In genomic region chr6:135138746-135139145, GRCm38 (mm10) we compare ENCODE assay signal across 14 mouse cellular contexts. TPM values are rescaled to one million over a fixed set of nuclear protein-coding genes. Genes with fewer than 3 reads are reported as not detected.
DNase-seq lines count a peak whose midpoint lies in the region; ATAC-seq and TF ChIP-seq lines count a peak whose summit lies in the region.
"Had no signal": no experiment of that assay in that cellular context is flagged by ENCODE, and none has a peak within 500 bp of the region (broad histone marks: within the 10 kb centered on the region; RNA-seq: fewer than 3 reads in every experiment).

No protein-coding gene starts in this region.

- peak; percentile 36 for DNase-seq in gastrocnemius, adult 2 months
- DNase-seq in gastrocnemius, postnatal 36 days, result no peak
- DNase-seq in kidney, adult 9 months, result no peak
- peak; percentile 75 for DNase-seq in NIH3T3 (ENCODE audit: low read depth)
- DNase-seq in fibroblast of lung, adult 2 months (ENCODE audit: low read depth), result peak; percentile 60
- no peak for DNase-seq in Muller cell, postnatal 12 days (ENCODE audit: inconsistent ontology term)
- no peak for DNase-seq in left cerebral cortex, postnatal 14 days (ENCODE audit: low spot score in 2 of 2)
- DNase-seq: forebrain, postnatal 0 days; lung, adult 2 months; retina, postnatal 1 day had no signal

- H3K4me3 ChIP-seq in gastrocnemius, adult 2 months, result peak overlapping the region; percentile 3; the same call in 1 of the 2 replicates
- H3K4me3 ChIP-seq in kidney, embryonic 16.5 days (ENCODE audit: low read length), result no peak overlapping the region
- H3K4me3 ChIP-seq: embryonic facial prominence, embryonic 15.5 days had no signal

- H3K9me3 ChIP-seq in kidney, embryonic 16.5 days (ENCODE audit: low read length), result no peaks in the 10 kb centered on the region
- H3K9me3 ChIP-seq: embryonic facial prominence, embryonic 15.5 days had no signal

- no peak for ATAC-seq in kidney, embryonic 16.5 days (ENCODE audit: low FRiP score, low TSS enrichment)
- ATAC-seq: forebrain, postnatal 0 days had no signal

- peak overlapping the region; percentile 57 for H3K27ac ChIP-seq in gastrocnemius, adult 2 months
- H3K27ac ChIP-seq in kidney, embryonic 16.5 days (ENCODE audit: low read length), result no peak overlapping the region
- H3K27ac ChIP-seq: embryonic facial prominence, embryonic 15.5 days had no signal

- H3K9ac ChIP-seq in kidney, embryonic 16.5 days (replicated peaks; ENCODE audit: low read length), result no peak overlapping the region
- H3K9ac ChIP-seq: embryonic facial prominence, embryonic 15.5 days; forebrain, postnatal 0 days had no signal

- WGBS in kidney, embryonic 16.5 days, result 19% methylated on average over 14 of the region's 14 CpGs

- no peaks in the 10 kb centered on the region for H3K36me3 ChIP-seq in kidney, embryonic 16.5 days (ENCODE audit: insufficient read depth, low read length)
- H3K36me3 ChIP-seq: embryonic facial prominence, embryonic 15.5 days had no signal

- intact Hi-C loops in gastrocnemius, adult 2 months (cut with DNase I), result no loop called here
- intact Hi-C loops in gastrocnemius, postnatal 36 days (cut with DNase I), result no loop called here
- intact Hi-C loops in left cerebral cortex, postnatal 14 days (cut with DNase I), result no loop called here

- peak overlapping the region; percentile 17 for H3K4me2 ChIP-seq in kidney, embryonic 16.5 days (replicated peaks; ENCODE audit: low read depth, low read length)
- H3K4me2 ChIP-seq: embryonic facial prominence, embryonic 15.5 days had no signal

- H3K4me1 ChIP-seq in kidney, embryonic 16.5 days (ENCODE audit: insufficient read depth, low read length), result peaks cover 33% of the 10 kb centered on the region

- TF ChIP-seq CTCF in gastrocnemius, adult 2 months (IDR thresholded peaks at IDR 0.05), result no peak

- H3K27me3 ChIP-seq in kidney, embryonic 16.5 days (ENCODE audit: insufficient read depth, low read length), result no peaks in the 10 kb centered on the region
- H3K27me3 ChIP-seq: embryonic facial prominence, embryonic 15.5 days had no signal

RNA-seq across cellular contexts. Expression of gene Gprc5d, which starts 20.7 kb away (rescaled TPM):
- not detected for total RNA-seq in gastrocnemius, adult 2 months (2021)
- not detected for total RNA-seq in gastrocnemius, postnatal 36 days (2021)
- polyA plus RNA-seq in kidney, embryonic 16.5 days (2015; fragmentation: Nextera tagmentation; extraction: Ambion mirVana), result not detected in 2 replicates
- not detected for total RNA-seq in left cerebral cortex, postnatal 14 days (2021)
- total RNA-seq: forebrain, postnatal 0 days; heart, adult 8-10 months had no signal
- polyA plus RNA-seq: limb, embryonic 11.5 days had no signal

RNA-seq across cellular contexts. Expression of gene Fam234b, which starts 59.0 kb away (rescaled TPM):
- 1 to 10 TPM; 2.7 to 3.8 TPM for total RNA-seq in gastrocnemius, adult 2 months (2021)
- 1 to 10 TPM; 2.4 to 4.3 TPM for total RNA-seq in gastrocnemius, postnatal 36 days (2021)
- polyA plus RNA-seq in kidney, embryonic 16.5 days (2015; fragmentation: Nextera tagmentation; extraction: Ambion mirVana), result 41.1 and 42.9 TPM in 2 replicates
- 100 to 1,000 TPM; 118 to 124 TPM for total RNA-seq in left cerebral cortex, postnatal 14 days (2021)

RNA-seq across cellular contexts. Expression of gene Hebp1, which starts 59.1 kb away (rescaled TPM):
- total RNA-seq in gastrocnemius, adult 2 months (2021), result 10 to 100 TPM in 1 of 2 experiments, 1 to 10 TPM in 1; 3.8 to 10.3 TPM
- total RNA-seq in gastrocnemius, postnatal 36 days (2021), result 1 to 10 TPM; 6.8 to 6.9 TPM
- 34.6 and 41.5 TPM in 2 replicates for polyA plus RNA-seq in kidney, embryonic 16.5 days (2015; fragmentation: Nextera tagmentation; extraction: Ambion mirVana)
- 10 to 100 TPM; 38.5 to 41.6 TPM for total RNA-seq in left cerebral cortex, postnatal 14 days (2021)

Comparison
In these comparisons a context has a peak if more than half of its experiments do, and no peak if none do; other contexts are left out.
1. DNase-seq: peak in gastrocnemius, adult 2 months (single experiment), NIH3T3 (single experiment) and fibroblast of lung, adult 2 months (single experiment); none in gastrocnemius, postnatal 36 days (0 of 2), kidney, adult 9 months (single experiment), Muller cell, postnatal 12 days (single experiment) and left cerebral cortex, postnatal 14 days (0 of 2).
2. RNA of gene Fam234b, which starts 59.0 kb away (total RNA-seq): 118 to 124 TPM in left cerebral cortex, postnatal 14 days; 2.4 to 4.3 TPM in gastrocnemius, postnatal 36 days and 2.7 to 3.8 TPM in gastrocnemius, adult 2 months; every median in the first group is over 10 times any median in the second.